Comparison of ENCODE assay signal across 12 mouse cellular contexts in genomic region chr8:34709911-34710733, GRCm38 (mm10).
DNase-seq lines count a peak whose midpoint lies in the region; ATAC-seq lines count a peak whose summit lies in the region.
"Had no signal": no experiment of that assay in that cellular context is flagged by ENCODE, and none has a peak within 500 bp of the region (broad histone marks: within the 10 kb centered on the region; RNA-seq: fewer than 3 reads in every experiment).

No protein-coding gene starts in this region.

- no peak for ATAC-seq in forebrain, embryonic 12.5 days (ENCODE audit: low FRiP score)
- no peak for ATAC-seq in forebrain, embryonic 11.5 days (replicated peaks; ENCODE audit: low FRiP score)
- ATAC-seq in cerebellum, adult (ENCODE audit: insufficient number of reproducible peaks, low FRiP score, low TSS enrichment): peak; percentile 81
- peak; percentile 78 for ATAC-seq in forebrain, embryonic 16.5 days
- ATAC-seq in hindbrain, embryonic 11.5 days (ENCODE audit: low FRiP score): no peak

- H3K4me2 ChIP-seq in forebrain, embryonic 12.5 days: no peak overlapping the region
- H3K4me2 ChIP-seq in forebrain, embryonic 11.5 days (ENCODE audit: low read depth, low read length, severe bottlenecking): no peak overlapping the region
- peak overlapping the region; percentile 25 for H3K4me2 ChIP-seq in forebrain, embryonic 16.5 days (ENCODE audit: low read length)
- no peak overlapping the region for H3K4me2 ChIP-seq in hindbrain, embryonic 11.5 days (replicated peaks; ENCODE audit: low read depth, low read length)
- H3K4me2 ChIP-seq: limb, embryonic 15.5 days had no signal

- H3K9me3 ChIP-seq in forebrain, embryonic 12.5 days: no peaks in the 10 kb centered on the region
- H3K9me3 ChIP-seq in forebrain, embryonic 11.5 days (ENCODE audit: control insufficient read depth, low read length): no peaks in the 10 kb centered on the region
- no peaks in the 10 kb centered on the region for H3K9me3 ChIP-seq in forebrain, embryonic 16.5 days (ENCODE audit: control insufficient read depth, low read length)
- H3K9me3 ChIP-seq in hindbrain, embryonic 11.5 days (ENCODE audit: control insufficient read depth, low read length): no peaks in the 10 kb centered on the region
- H3K9me3 ChIP-seq: limb, embryonic 15.5 days had no signal

- intact Hi-C loops in left cerebral cortex, postnatal 14 days (cut with DNase I): no loop called here

- WGBS in forebrain, embryonic 12.5 days: 85% methylated on average over 23 of the region's 23 CpGs
- 88% methylated on average over 23 of the region's 23 CpGs for WGBS in forebrain, embryonic 11.5 days
- 60% methylated on average over 23 of the region's 23 CpGs for WGBS in forebrain, embryonic 16.5 days
- 85% methylated on average over 23 of the region's 23 CpGs for WGBS in hindbrain, embryonic 11.5 days

- H3K4me3 ChIP-seq in forebrain, embryonic 12.5 days (replicated peaks): no peak overlapping the region
- H3K4me3 ChIP-seq in forebrain, embryonic 11.5 days (ENCODE audit: low read depth, low read length): no peak overlapping the region
- H3K4me3 ChIP-seq in forebrain, embryonic 16.5 days (replicated peaks; ENCODE audit: low read length): no peak overlapping the region
- H3K4me3 ChIP-seq in hindbrain, embryonic 11.5 days (ENCODE audit: low read depth, low read length): no peak overlapping the region
- H3K4me3 ChIP-seq: limb, embryonic 15.5 days had no signal

- DNase-seq in forebrain, embryonic 11.5 days (ENCODE audit: low spot score): no peak
- DNase-seq in left cerebral cortex, postnatal 14 days (ENCODE audit: low spot score in 2 of 2): peak; percentile 35 to 59
- no peak for DNase-seq in thymus, postnatal 36 days
- DNase-seq in urinary bladder, adult 2 months (ENCODE audit: low spot score): no peak
- DNase-seq in hindbrain, embryonic 11.5 days (ENCODE audit: low spot score): no peak
- DNase-seq: adrenal gland, postnatal 10 days; gastrocnemius, postnatal 25 days; kidney, adult 11 months had no signal

- 0 out of 2 replicates have a peak, but pooled peaks cover 3% of the 10 kb centered on the region for H3K27me3 ChIP-seq in forebrain, embryonic 12.5 days
- H3K27me3 ChIP-seq in forebrain, embryonic 11.5 days (ENCODE audit: control insufficient read depth, insufficient read depth, low read length): no peaks in the 10 kb centered on the region
- H3K27me3 ChIP-seq in forebrain, embryonic 16.5 days (replicated peaks; ENCODE audit: control insufficient read depth, insufficient read depth, low read length): no peaks in the 10 kb centered on the region
- H3K27me3 ChIP-seq in hindbrain, embryonic 11.5 days (ENCODE audit: control insufficient read depth, insufficient read depth, low read length): no peaks in the 10 kb centered on the region
- H3K27me3 ChIP-seq: limb, embryonic 15.5 days had no signal

- no peaks in the 10 kb centered on the region for H3K36me3 ChIP-seq in forebrain, embryonic 12.5 days (replicated peaks)
- H3K36me3 ChIP-seq in forebrain, embryonic 11.5 days (ENCODE audit: control insufficient read depth, insufficient read depth, low read length): no peaks in the 10 kb centered on the region
- no peaks in the 10 kb centered on the region for H3K36me3 ChIP-seq in forebrain, embryonic 16.5 days (ENCODE audit: control insufficient read depth, insufficient read depth)
- H3K36me3 ChIP-seq in hindbrain, embryonic 11.5 days (ENCODE audit: control insufficient read depth, insufficient read depth, low read length): no peaks in the 10 kb centered on the region
- H3K36me3 ChIP-seq: limb, embryonic 15.5 days had no signal

- 0 out of 2 replicates have a peak overlapping the region, but pooled peaks have one; percentile 31 for H3K27ac ChIP-seq in forebrain, embryonic 12.5 days
- H3K27ac ChIP-seq in forebrain, embryonic 11.5 days (ENCODE audit: low read depth, low read length): no peak overlapping the region
- H3K27ac ChIP-seq in forebrain, embryonic 16.5 days (ENCODE audit: low read length): peak overlapping the region; percentile 77
- H3K27ac ChIP-seq in hindbrain, embryonic 11.5 days (ENCODE audit: low read depth, low read length): no peak overlapping the region
- H3K27ac ChIP-seq: limb, embryonic 15.5 days had no signal

- no peak overlapping the region for H3K9ac ChIP-seq in forebrain, embryonic 12.5 days
- H3K9ac ChIP-seq in forebrain, embryonic 11.5 days (ENCODE audit: low read length): no peak overlapping the region
- no peak overlapping the region for H3K9ac ChIP-seq in forebrain, embryonic 16.5 days (replicated peaks; ENCODE audit: low read depth, low read length)
- H3K9ac ChIP-seq in hindbrain, embryonic 11.5 days (ENCODE audit: low read depth, low read length): no peak overlapping the region
- H3K9ac ChIP-seq: limb, embryonic 15.5 days had no signal

- no peaks in the 10 kb centered on the region for H3K4me1 ChIP-seq in forebrain, embryonic 12.5 days
- H3K4me1 ChIP-seq in forebrain, embryonic 11.5 days (replicated peaks; ENCODE audit: control insufficient read depth, insufficient read depth, low read length): no peaks in the 10 kb centered on the region
- H3K4me1 ChIP-seq in forebrain, embryonic 16.5 days (replicated peaks; ENCODE audit: control insufficient read depth, insufficient read depth, low read length): peaks cover 6% of the 10 kb centered on the region; the same call in 1 of the 2 replicates
- H3K4me1 ChIP-seq in hindbrain, embryonic 11.5 days (replicated peaks; ENCODE audit: control insufficient read depth, insufficient read depth, low read length): no peaks in the 10 kb centered on the region

Comparison
In these comparisons a context has a peak if more than half of its experiments do, and no peak if none do; other contexts are left out.
1. ATAC-seq: peak in cerebellum, adult (single experiment) and forebrain, embryonic 16.5 days (single experiment); none in forebrain, embryonic 12.5 days (single experiment), forebrain, embryonic 11.5 days (single experiment) and hindbrain, embryonic 11.5 days (single experiment).
2. H3K27ac ChIP-seq: peak in forebrain, embryonic 12.5 days (single experiment) and forebrain, embryonic 16.5 days (single experiment); none in forebrain, embryonic 11.5 days (single experiment) and hindbrain, embryonic 11.5 days (single experiment).
3. DNase-seq: peak in left cerebral cortex, postnatal 14 days (2 of 2); none in forebrain, embryonic 11.5 days (single experiment), thymus, postnatal 36 days (0 of 2), urinary bladder, adult 2 months (single experiment) and hindbrain, embryonic 11.5 days (single experiment).